Mouse (Mus musculus): Measurements from ENCODE around the gene Bahd1. TPM values are rescaled to one million over a fixed set of nuclear protein-coding genes. Genes with fewer than 3 reads are reported as not detected.
A peak's percentile ranks its signal among the peaks of the same experiment; 100 is the strongest.

Bahd1 gene
- polyA plus RNA-seq, 1 experiment from 2014 or later = 1.2 TPM

GRCm38 (mm10) chr2:118913551-118914276 is 13.5 kb downstream of the Bahd1 start:
- Histone ChIP-seq H3K4me1 (ENCODE audit: control insufficient read depth, insufficient read depth, low read length) (peaks cover 8% of the 10 kb centered on the region; the same call in 1 of the 2 replicates), H3K36me3 (ENCODE audit: control insufficient read depth, insufficient read depth, low read length) (peaks cover 7% of the 10 kb centered on the region), H3K9ac (ENCODE audit: low read depth, low read length) (no peak overlapping the region), H3K27ac (ENCODE audit: low read depth, low read length) (no peak overlapping the region), H3K4me3 (ENCODE audit: low read length) (no peak overlapping the region), H3K4me2 (replicated peaks; ENCODE audit: low read depth, low read length) (no peak overlapping the region), H3K9me3 (ENCODE audit: control insufficient read depth, low read length) (no peaks in the 10 kb centered on the region), H3K27me3 (ENCODE audit: control insufficient read depth, insufficient read depth, low read length) (no peaks in the 10 kb centered on the region)
- 0 out of 2 replicates have a peak, but pooled peaks have one; percentile 34 for ATAC-seq (ENCODE audit: low FRiP score, low TSS enrichment)
- 57% methylated on average over 11 of the region's 11 CpGs for WGBS

GRCm38 (mm10) chr2:118914685-118915084 is 14.5 kb downstream of the Bahd1 start:
- Histone ChIP-seq H3K27ac (ENCODE audit: low read depth, low read length) (no peak overlapping the region), H3K4me3 (ENCODE audit: low read length) (no peak overlapping the region), H3K27me3 (ENCODE audit: control insufficient read depth, insufficient read depth, low read length) (no peaks in the 10 kb centered on the region), H3K36me3 (ENCODE audit: control insufficient read depth, insufficient read depth, low read length) (peaks cover 10% of the 10 kb centered on the region), H3K9me3 (ENCODE audit: control insufficient read depth, low read length) (no peaks in the 10 kb centered on the region), H3K4me2 (replicated peaks; ENCODE audit: low read depth, low read length) (no peak overlapping the region), H3K4me1 (ENCODE audit: control insufficient read depth, insufficient read depth, low read length) (peaks cover 8% of the 10 kb centered on the region; the same call in 1 of the 2 replicates), H3K9ac (ENCODE audit: low read depth, low read length) (no peak overlapping the region)
- ATAC-seq (ENCODE audit: low FRiP score, low TSS enrichment) = no peak
- WGBS = 72% methylated on average over 8 of the region's 8 CpGs

- Histone ChIP-seq H3K4me1 (ENCODE audit: control insufficient read depth, insufficient read depth, low read length) (peaks cover 8% of the 10 kb centered on the region; the same call in 1 of the 2 replicates), H3K9me3 (ENCODE audit: control insufficient read depth, low read length) (no peaks in the 10 kb centered on the region), H3K4me3 (ENCODE audit: low read length) (no peak overlapping the region), H3K4me2 (replicated peaks; ENCODE audit: low read depth, low read length) (no peak overlapping the region), H3K9ac (ENCODE audit: low read depth, low read length) (no peak overlapping the region), H3K36me3 (ENCODE audit: control insufficient read depth, insufficient read depth, low read length) (peaks cover 23% of the 10 kb centered on the region), H3K27me3 (ENCODE audit: control insufficient read depth, insufficient read depth, low read length) (no peaks in the 10 kb centered on the region), H3K27ac (ENCODE audit: low read depth, low read length) (no peak overlapping the region)
- WGBS = 93% methylated on average over 17 of the region's 17 CpGs
- no peak for ATAC-seq (ENCODE audit: low FRiP score, low TSS enrichment)
Measured at GRCm38 (mm10) chr2:118916436-118916835, 16.3 kb downstream of the Bahd1 start.

GRCm38 (mm10) chr2:118918543-118918942 is 18.4 kb downstream of the Bahd1 start:
- Histone ChIP-seq H3K4me2 (replicated peaks; ENCODE audit: low read depth, low read length) (no peak overlapping the region), H3K9me3 (ENCODE audit: control insufficient read depth, low read length) (no peaks in the 10 kb centered on the region), H3K9ac (ENCODE audit: low read depth, low read length) (no peak overlapping the region), H3K27me3 (ENCODE audit: control insufficient read depth, insufficient read depth, low read length) (no peaks in the 10 kb centered on the region; the same call in 1 of the 2 replicates), H3K27ac (ENCODE audit: low read depth, low read length) (no peak overlapping the region), H3K36me3 (ENCODE audit: control insufficient read depth, insufficient read depth, low read length) (peaks cover 25% of the 10 kb centered on the region), H3K4me1 (ENCODE audit: control insufficient read depth, insufficient read depth, low read length) (no peaks in the 10 kb centered on the region; the same call in 1 of the 2 replicates), H3K4me3 (ENCODE audit: low read length) (no peak overlapping the region)
- WGBS = 54% methylated on average over 1 of the region's 1 CpGs
- no peak for ATAC-seq (ENCODE audit: low FRiP score, low TSS enrichment)

GRCm38 (mm10) chr2:118920428-118920827 is 20.3 kb downstream of the Bahd1 start:
- H3K4me3 ChIP-seq (ENCODE audit: low read length) = no peak overlapping the region
- no peak overlapping the region for H3K27ac ChIP-seq (ENCODE audit: low read depth, low read length)
- no peaks in the 10 kb centered on the region; the same call in 1 of the 2 replicates for H3K27me3 ChIP-seq (ENCODE audit: control insufficient read depth, insufficient read depth, low read length)
- no peaks in the 10 kb centered on the region for H3K9me3 ChIP-seq (ENCODE audit: control insufficient read depth, low read length)
- no peak overlapping the region for H3K4me2 ChIP-seq (replicated peaks; ENCODE audit: low read depth, low read length)
- peaks cover under 1% of the 10 kb centered on the region; the same call in 1 of the 2 replicates for H3K4me1 ChIP-seq (ENCODE audit: control insufficient read depth, insufficient read depth, low read length)
- peaks cover 25% of the 10 kb centered on the region for H3K36me3 ChIP-seq (ENCODE audit: control insufficient read depth, insufficient read depth, low read length)
- 63% methylated on average over 3 of the region's 3 CpGs for WGBS
- no peak overlapping the region for H3K9ac ChIP-seq (ENCODE audit: low read depth, low read length)
- no peak for ATAC-seq (ENCODE audit: low FRiP score, low TSS enrichment)

GRCm38 (mm10) chr2:118925952-118926351 is 25.8 kb downstream of the Bahd1 start:
- ATAC-seq (ENCODE audit: low FRiP score, low TSS enrichment) = peak; percentile 76
- H3K36me3 ChIP-seq (ENCODE audit: control insufficient read depth, insufficient read depth, low read length) = 0 out of 2 replicates have a peak, but pooled peaks cover 2% of the 10 kb centered on the region
- no peak overlapping the region; the same call in 1 of the 2 replicates for H3K27ac ChIP-seq (ENCODE audit: low read depth, low read length)
- no peaks in the 10 kb centered on the region for H3K9me3 ChIP-seq (ENCODE audit: control insufficient read depth, low read length)
- WGBS = under 1% methylated on average over 6 of the region's 6 CpGs
- peak overlapping the region; percentile 86 for H3K9ac ChIP-seq (ENCODE audit: low read depth, low read length)
- H3K4me2 ChIP-seq (replicated peaks; ENCODE audit: low read depth, low read length) = peak overlapping the region; percentile 91
- peaks cover 17% of the 10 kb centered on the region for H3K4me1 ChIP-seq (ENCODE audit: control insufficient read depth, insufficient read depth, low read length)
- peak overlapping the region; percentile 86 for H3K4me3 ChIP-seq (ENCODE audit: low read length)
- H3K27me3 ChIP-seq (ENCODE audit: control insufficient read depth, insufficient read depth, low read length) = no peaks in the 10 kb centered on the region; the same call in 1 of the 2 replicates

- Histone ChIP-seq H3K4me1 (ENCODE audit: control insufficient read depth, insufficient read depth, low read length) (peaks cover 17% of the 10 kb centered on the region), H3K27ac (ENCODE audit: low read depth, low read length) (peak within 1 kb of the TSS; percentile 73), H3K9me3 (ENCODE audit: control insufficient read depth, low read length) (no peaks in the 10 kb centered on the region), H3K4me2 (replicated peaks; ENCODE audit: low read depth, low read length) (peak within 1 kb of the TSS; percentile 91), H3K9ac (ENCODE audit: low read depth, low read length) (peak within 1 kb of the TSS; percentile 86), H3K4me3 (ENCODE audit: low read length) (peak within 1 kb of the TSS; percentile 86), H3K27me3 (ENCODE audit: control insufficient read depth, insufficient read depth, low read length) (no peaks in the 10 kb centered on the region; the same call in 1 of the 2 replicates), H3K36me3 (ENCODE audit: control insufficient read depth, insufficient read depth, low read length) (0 out of 2 replicates have a peak, but pooled peaks cover 2% of the 10 kb centered on the region)
- ATAC-seq (ENCODE audit: low FRiP score, low TSS enrichment) = peak; percentile 96
- WGBS = under 1% methylated on average over 40 of the region's 47 CpGs
Measured at GRCm38 (mm10) chr2:118926361-118926997, 26.3 kb downstream of the Bahd1 start, which contains the start of gene Chst14. Gene Chst14, plus strand, starts transcription at chr2:118926496.

GRCm38 (mm10) chr2:118926998-118927739 is 27.0 kb downstream of the Bahd1 start:
- Histone ChIP-seq H3K9ac (ENCODE audit: low read depth, low read length) (peak overlapping the region; percentile 86), H3K4me2 (replicated peaks; ENCODE audit: low read depth, low read length) (peak overlapping the region; percentile 91), H3K4me1 (ENCODE audit: control insufficient read depth, insufficient read depth, low read length) (peaks cover 17% of the 10 kb centered on the region), H3K27ac (ENCODE audit: low read depth, low read length) (peak overlapping the region; percentile 73), H3K4me3 (ENCODE audit: low read length) (peak overlapping the region; percentile 86), H3K36me3 (ENCODE audit: control insufficient read depth, insufficient read depth, low read length) (0 out of 2 replicates have a peak, but pooled peaks cover 2% of the 10 kb centered on the region), H3K9me3 (ENCODE audit: control insufficient read depth, low read length) (no peaks in the 10 kb centered on the region), H3K27me3 (ENCODE audit: control insufficient read depth, insufficient read depth, low read length) (no peaks in the 10 kb centered on the region; the same call in 1 of the 2 replicates)
- peak; percentile 10; the same call in 1 of the 2 replicates for ATAC-seq (ENCODE audit: low FRiP score, low TSS enrichment)
- 31% methylated on average over 31 of the region's 31 CpGs for WGBS

Measured in kidney, embryonic 14.5 days (tissue).